Mouse (Mus musculus) limb, embryonic 12.5 days (tissue): ENCODE measurements at regions not wholly inside any gene's neighbourhood (a gene's known extent, or its start where the extent isn't known, plus 50 kb on each side); places are given as distances from the start of the nearest gene placed in this dataset.

Source experiments
- ATAC-seq: fragments of 200-750 bp; cut with Nextera tagmentation; 2 replicates; pipeline ENCODE4 v1.8.0; 2017; ENCODE audit warnings: low read depth, moderate TSS enrichment; ENCODE audit not compliant: insufficient number of reproducible peaks, insufficient read depth, low FRiP score, low TSS enrichment
- H3K27ac ChIP-seq: fragments of 300-500 bp; sonication (generic); 2 replicates; pipeline ENCODE4 v1.5.1; 2016; ENCODE audit warnings: mild to moderate bottlenecking, moderate library complexity
- H3K27me3 ChIP-seq: fragments of 300-500 bp; sonication (generic); 2 replicates; pipeline ENCODE4 v1.6.1; 2016; ENCODE audit warnings: mild to moderate bottlenecking, moderate library complexity
- H3K36me3 ChIP-seq: fragments of 300-500 bp; sonication (generic); 2 replicates; pipeline ENCODE4 v1.6.1; 2016; ENCODE audit warnings: mild to moderate bottlenecking, moderate library complexity
- H3K4me1 ChIP-seq: fragments of 300-500 bp; sonication (generic); replicated peaks from 2 replicates; pipeline ENCODE4 v1.6.1; 2016
- H3K4me2 ChIP-seq: fragments of 300-500 bp; sonication (generic); 2 replicates; pipeline ENCODE4 v1.6.1; 2016; ENCODE audit warnings: mild to moderate bottlenecking, moderate library complexity
- H3K4me3 ChIP-seq: fragments of 300-500 bp; sonication (generic); replicated peaks from 2 replicates; pipeline ENCODE4 v1.5.1; 2016; ENCODE audit warnings: mild to moderate bottlenecking
- H3K9ac ChIP-seq: fragments of 300-500 bp; sonication (generic); replicated peaks from 2 replicates; pipeline ENCODE4 v1.6.1; 2016; ENCODE audit warnings: mild to moderate bottlenecking, moderate library complexity
- H3K9me3 ChIP-seq: fragments of 300-500 bp; sonication (generic); 2 replicates; pipeline ENCODE4 v1.6.1; 2016; ENCODE audit warnings: mild to moderate bottlenecking, moderate library complexity
- WGBS: fragments of 180-500 bp; shearing (Covaris S2); methylation state at CpG from one replicate; pipeline ENCODE4 v1.1.7; 2016; 5-methylcytosine and 5-hydroxymethylcytosine counted together

- no peak overlapping the region for H3K4me2 ChIP-seq
- no peak overlapping the region for H3K4me3 ChIP-seq
- H3K9ac ChIP-seq: no peak overlapping the region
- no peak for ATAC-seq
- H3K36me3 ChIP-seq: no peaks in the 10 kb centered on the region
- H3K9me3 ChIP-seq: no peaks in the 10 kb centered on the region
- H3K27ac ChIP-seq: no peak overlapping the region
- 72% methylated on average over 7 of the region's 7 CpGs for WGBS
- H3K27me3 ChIP-seq: no peaks in the 10 kb centered on the region; the same call in 1 of the 2 replicates
- no peaks in the 10 kb centered on the region for H3K4me1 ChIP-seq
Measured at GRCm38 (mm10) chr8:49015701-49016100, 171.9 kb upstream of the Tenm3 start.

GRCm38 (mm10) chr8:49015200-49015599 lies 171.4 kb upstream of the Tenm3 start:
- H3K27ac ChIP-seq: no peak overlapping the region
- H3K4me1 ChIP-seq: no peaks in the 10 kb centered on the region
- no peaks in the 10 kb centered on the region for H3K36me3 ChIP-seq
- ATAC-seq: no peak
- no peak overlapping the region for H3K4me3 ChIP-seq
- H3K9ac ChIP-seq: no peak overlapping the region
- no peaks in the 10 kb centered on the region; the same call in 1 of the 2 replicates for H3K27me3 ChIP-seq
- no peaks in the 10 kb centered on the region for H3K9me3 ChIP-seq
- no peak overlapping the region for H3K4me2 ChIP-seq
- WGBS: 73% methylated on average over 8 of the region's 8 CpGs

DNA sequence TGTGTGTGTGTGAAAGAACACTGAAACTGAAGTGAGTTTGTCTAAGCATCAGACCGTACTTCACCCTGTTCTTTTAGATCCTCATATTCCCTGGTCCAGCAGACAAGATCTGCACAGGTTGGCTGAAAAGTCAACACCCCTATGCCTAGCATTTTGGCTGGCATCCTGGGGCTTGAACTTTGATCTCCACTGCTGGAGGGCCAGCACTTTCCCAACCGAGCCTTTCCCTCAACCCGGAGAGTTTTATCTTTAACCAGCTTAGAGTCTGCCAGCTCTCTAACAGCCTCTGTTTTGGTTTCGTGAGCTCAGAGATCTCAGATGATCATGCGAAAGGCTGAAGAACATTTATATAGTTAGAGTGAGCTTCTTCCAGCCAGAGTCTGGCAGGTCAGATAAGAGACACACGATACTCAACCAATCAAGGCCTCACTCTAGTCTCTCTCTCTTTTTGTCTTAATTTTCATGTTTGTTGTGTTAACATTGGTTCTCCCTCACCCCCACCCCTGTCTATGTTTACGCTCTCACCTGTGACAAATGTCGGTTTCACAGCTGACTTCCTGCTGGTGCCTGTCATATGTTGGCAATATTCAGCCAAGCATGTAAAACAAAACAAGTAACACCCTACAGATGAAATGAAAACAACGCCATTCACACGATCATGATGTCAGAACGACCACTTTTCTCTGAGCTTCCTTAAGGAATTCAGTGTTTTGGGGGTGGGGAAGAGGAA lies 162.7 kb upstream of the Tenm3 start:
- no peak for ATAC-seq
- 78% methylated on average over 11 of the region's 11 CpGs for WGBS
- Histone ChIP-seq H3K9ac (no peak overlapping the region), H3K4me3 (no peak overlapping the region), H3K9me3 (no peaks in the 10 kb centered on the region), H3K27me3 (no peaks in the 10 kb centered on the region), H3K4me1 (no peaks in the 10 kb centered on the region), H3K27ac (no peak overlapping the region), H3K36me3 (no peaks in the 10 kb centered on the region), H3K4me2 (no peak overlapping the region)

DNA sequence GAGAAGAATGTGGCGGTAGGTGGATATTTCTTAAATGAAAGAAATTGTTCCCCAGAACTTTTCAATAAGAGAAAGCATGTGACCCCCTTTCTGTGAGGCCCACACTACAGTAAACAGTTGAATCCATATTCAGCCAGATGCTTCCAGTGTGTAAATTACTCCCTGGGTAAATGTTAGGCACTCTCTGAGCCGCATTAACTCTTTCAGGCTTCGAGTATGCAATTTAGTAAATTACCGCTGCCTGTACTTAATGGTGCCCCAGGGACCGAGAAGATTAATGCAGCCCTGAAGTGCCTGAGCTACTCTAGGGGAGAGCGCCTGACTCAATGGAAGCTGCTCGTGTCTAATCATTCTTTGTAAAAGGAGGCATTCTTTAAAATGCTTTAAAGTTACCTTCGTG lies 137.9 kb upstream of the Tenm3 start:
- H3K27me3 ChIP-seq: no peaks in the 10 kb centered on the region
- 0 out of 2 replicates have a peak, but pooled peaks cover 9% of the 10 kb centered on the region for H3K9me3 ChIP-seq
- ATAC-seq: peak; percentile 59; the same call in 1 of the 2 replicates
- no peak overlapping the region for H3K4me3 ChIP-seq
- no peaks in the 10 kb centered on the region for H3K36me3 ChIP-seq
- H3K4me2 ChIP-seq: peak overlapping the region; percentile 13; the same call in 1 of the 2 replicates
- H3K9ac ChIP-seq: no peak overlapping the region
- no peak overlapping the region for H3K27ac ChIP-seq
- 31% methylated on average over 8 of the region's 8 CpGs for WGBS
- H3K4me1 ChIP-seq: peaks cover 17% of the 10 kb centered on the region; the same call in 1 of the 2 replicates

DNA sequence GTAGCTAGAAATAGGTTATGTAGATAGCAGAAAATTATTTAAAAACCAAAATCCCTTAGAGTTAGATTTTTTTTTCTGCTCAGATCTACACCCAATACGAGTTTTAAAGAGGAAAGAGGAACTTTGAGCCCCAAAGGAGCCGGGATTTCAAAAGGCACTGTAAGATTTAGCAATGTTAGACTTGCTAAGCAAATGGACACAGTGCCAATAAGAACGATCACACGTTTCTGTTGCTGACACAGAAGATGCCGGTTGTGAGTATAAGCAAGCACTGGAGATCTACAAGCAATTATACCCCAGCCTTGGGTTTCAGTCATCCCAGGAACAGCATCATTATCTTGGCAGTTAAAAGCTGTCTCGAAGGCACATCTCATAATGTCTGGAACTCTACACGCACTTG lies 137.0 kb upstream of the Tenm3 start:
- Histone ChIP-seq H3K27ac (no peak overlapping the region), H3K4me1 (peaks cover 17% of the 10 kb centered on the region; the same call in 1 of the 2 replicates), H3K27me3 (no peaks in the 10 kb centered on the region), H3K9ac (no peak overlapping the region), H3K4me2 (no peak overlapping the region), H3K9me3 (0 out of 2 replicates have a peak, but pooled peaks cover 9% of the 10 kb centered on the region), H3K36me3 (no peaks in the 10 kb centered on the region), H3K4me3 (no peak overlapping the region)
- no peak for ATAC-seq
- WGBS: 78% methylated on average over 7 of the region's 7 CpGs

DNA sequence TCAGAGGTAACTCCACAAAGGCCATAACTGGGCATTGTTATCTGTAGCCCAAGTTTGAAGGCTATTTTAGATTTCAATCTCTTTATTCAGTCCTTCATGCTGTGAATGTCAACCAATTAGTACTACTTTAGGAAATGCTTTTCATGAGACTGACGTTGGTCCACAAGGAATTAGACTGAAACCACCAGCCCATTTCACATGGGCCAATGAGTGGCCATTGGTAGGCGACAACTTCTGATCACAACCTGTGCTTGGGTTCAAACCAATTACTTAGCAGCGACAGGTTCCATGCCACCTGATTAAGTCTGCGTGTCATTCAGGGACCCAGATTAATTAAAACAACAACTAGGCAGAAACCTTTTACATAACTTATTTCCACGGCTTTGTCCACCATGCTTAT lies 126.9 kb upstream of the Tenm3 start:
- Histone ChIP-seq H3K4me3 (no peak overlapping the region), H3K4me2 (no peak overlapping the region), H3K9ac (no peak overlapping the region), H3K27ac (no peak overlapping the region), H3K36me3 (no peaks in the 10 kb centered on the region), H3K9me3 (no peaks in the 10 kb centered on the region), H3K4me1 (no peaks in the 10 kb centered on the region), H3K27me3 (no peaks in the 10 kb centered on the region)
- ATAC-seq: no peak
- WGBS: 83% methylated on average over 5 of the region's 5 CpGs

- H3K4me2 ChIP-seq: no peak overlapping the region
- H3K4me1 ChIP-seq: no peaks in the 10 kb centered on the region
- no peak overlapping the region for H3K9ac ChIP-seq
- WGBS: 89% methylated on average over 1 of the region's 1 CpGs
- no peaks in the 10 kb centered on the region for H3K27me3 ChIP-seq
- H3K27ac ChIP-seq: no peak overlapping the region
- H3K9me3 ChIP-seq: no peaks in the 10 kb centered on the region
- H3K36me3 ChIP-seq: no peaks in the 10 kb centered on the region
- no peak overlapping the region for H3K4me3 ChIP-seq
- no peak for ATAC-seq
Measured at GRCm38 (mm10) chr8:48964929-48965328, 121.2 kb upstream of the Tenm3 start.

- no peak for ATAC-seq
- Histone ChIP-seq H3K36me3 (no peaks in the 10 kb centered on the region), H3K4me2 (no peak overlapping the region), H3K27ac (no peak overlapping the region), H3K4me1 (no peaks in the 10 kb centered on the region), H3K9me3 (no peaks in the 10 kb centered on the region), H3K4me3 (no peak overlapping the region), H3K27me3 (no peaks in the 10 kb centered on the region), H3K9ac (no peak overlapping the region)
- WGBS: 89% methylated on average over 5 of the region's 5 CpGs
Measured at GRCm38 (mm10) chr8:48957614-48958013, 113.9 kb upstream of the Tenm3 start.

DNA sequence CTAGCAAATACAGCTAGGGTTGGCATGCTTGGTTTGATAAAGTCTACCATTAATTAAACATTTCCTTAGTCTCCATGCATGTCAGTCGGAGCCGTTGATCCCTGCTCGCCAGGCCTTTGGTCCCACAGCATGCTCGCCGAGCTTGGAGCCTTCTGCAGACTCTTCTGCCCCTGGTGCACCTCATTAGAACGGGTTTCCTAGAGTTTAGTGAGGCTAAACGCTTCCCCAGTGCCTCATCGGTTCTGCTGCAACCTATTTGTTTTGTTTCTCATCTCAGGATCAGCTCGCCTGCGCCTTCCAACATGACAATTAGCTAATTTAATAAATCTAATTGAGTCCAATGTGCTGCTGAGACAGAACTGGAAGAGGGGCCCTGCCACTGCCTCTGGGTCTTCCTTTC lies 107.7 kb upstream of the Tenm3 start:
- no peak overlapping the region for H3K9ac ChIP-seq

GRCm38 (mm10) chr8:48944177-48944576 lies 100.4 kb upstream of the Tenm3 start:
- Histone ChIP-seq H3K36me3 (no peaks in the 10 kb centered on the region), H3K27ac (no peak overlapping the region), H3K9me3 (no peaks in the 10 kb centered on the region), H3K4me2 (no peak overlapping the region), H3K27me3 (no peaks in the 10 kb centered on the region), H3K4me1 (peaks cover 2% of the 10 kb centered on the region; the same call in 1 of the 2 replicates), H3K9ac (no peak overlapping the region), H3K4me3 (no peak overlapping the region)
- no peak for ATAC-seq
- WGBS: 18% methylated on average over 1 of the region's 1 CpGs

More for the DNA sequence above, 107.7 kb upstream of the Tenm3 start:
- no peaks in the 10 kb centered on the region for H3K36me3 ChIP-seq
- H3K27ac ChIP-seq: no peak overlapping the region
- H3K4me3 ChIP-seq: no peak overlapping the region
- WGBS: 82% methylated on average over 10 of the region's 10 CpGs
- H3K27me3 ChIP-seq: no peaks in the 10 kb centered on the region
- no peaks in the 10 kb centered on the region for H3K9me3 ChIP-seq
- H3K4me2 ChIP-seq: no peak overlapping the region
- ATAC-seq: no peak
- no peaks in the 10 kb centered on the region for H3K4me1 ChIP-seq

DNA sequence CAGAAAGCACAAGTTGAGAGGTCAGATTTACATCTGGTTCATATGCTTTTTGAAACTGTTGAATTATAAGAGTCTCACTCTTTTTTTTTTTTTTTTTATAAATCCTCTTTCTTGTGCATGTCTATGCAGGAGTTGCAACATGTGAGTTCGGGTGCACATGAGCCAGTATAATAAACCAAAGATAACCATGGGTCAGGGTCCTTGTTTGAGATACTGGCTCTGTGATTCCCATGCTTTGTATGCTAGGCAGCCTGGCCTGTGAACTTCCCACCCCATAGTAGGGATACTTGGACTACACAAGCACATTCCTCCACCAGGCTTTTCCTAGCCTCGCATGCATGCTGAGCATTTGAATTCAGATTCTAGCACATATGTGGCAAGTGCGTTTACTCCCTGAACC lies 93.4 kb upstream of the Tenm3 start:
- Histone ChIP-seq H3K27me3 (no peaks in the 10 kb centered on the region), H3K9ac (no peak overlapping the region), H3K27ac (no peak overlapping the region), H3K4me3 (no peak overlapping the region), H3K36me3 (no peaks in the 10 kb centered on the region), H3K9me3 (no peaks in the 10 kb centered on the region), H3K4me1 (no peaks in the 10 kb centered on the region), H3K4me2 (no peak overlapping the region)
- ATAC-seq: no peak
- 88% methylated on average over 3 of the region's 3 CpGs for WGBS

- H3K9ac ChIP-seq: no peak overlapping the region
- H3K27ac ChIP-seq: no peak overlapping the region
- no peak overlapping the region for H3K4me2 ChIP-seq
- H3K27me3 ChIP-seq: no peaks in the 10 kb centered on the region
- no peaks in the 10 kb centered on the region for H3K9me3 ChIP-seq
- no peak for ATAC-seq
- 76% methylated on average over 11 of the region's 11 CpGs for WGBS
- H3K4me3 ChIP-seq: no peak overlapping the region
- H3K4me1 ChIP-seq: no peaks in the 10 kb centered on the region
- no peaks in the 10 kb centered on the region for H3K36me3 ChIP-seq
Measured at GRCm38 (mm10) chr8:48927135-48927534, 83.4 kb upstream of the Tenm3 start.
